In genomic region chr2:70127351-70128148, GRCm38 (mm10) we compare ENCODE assay signal across 8 mouse cellular contexts.
DNase-seq lines count a peak whose midpoint lies in the region; ATAC-seq lines count a peak whose summit lies in the region.

No protein-coding gene starts in this region.

- ATAC-seq in megakaryocyte progenitor cell, adult 5-6 weeks (replicated peaks; ENCODE audit: poor library complexity): 0 out of 2 replicates have a peak, but pooled peaks have one; percentile 19

- peak; percentile 26 for DNase-seq in embryo, embryonic 10 days (ENCODE audit: low spot score)
- no peak for DNase-seq in embryo, embryonic 9.5 days (ENCODE audit: extremely low spot score)
- peak; percentile 36 to 52 for DNase-seq in right cerebral cortex, adult 2 months (ENCODE audit: low spot score in 2 of 2)
- no peak for DNase-seq in right cerebral cortex, postnatal 25 days
- no peak for DNase-seq in Muller cell, postnatal 12 days (ENCODE audit: inconsistent ontology term)
- DNase-seq in natural killer cell, adult 2 months (ENCODE audit: low spot score in 2 of 2): no peak
- DNase-seq in adrenal gland, postnatal 25 days: no peak

Comparison
In these comparisons a context has a peak if more than half of its experiments do, and no peak if none do; other contexts are left out.
1. DNase-seq: peak in embryo, embryonic 10 days (single experiment) and right cerebral cortex, adult 2 months (2 of 2); none in embryo, embryonic 9.5 days (single experiment), right cerebral cortex, postnatal 25 days (single experiment), Muller cell, postnatal 12 days (single experiment), natural killer cell, adult 2 months (0 of 2) and adrenal gland, postnatal 25 days (single experiment).